Mouse (Mus musculus) lung, adult 2 months (tissue): ENCODE data around the gene Atp6ap2.

ENCODE experiments used
- CTCF ChIP-seq: fragments of 200-500 bp; IDR thresholded peaks from 2 replicates; pipeline ENCODE4 v1.5.1; 2011; ENCODE audit warnings: mild to moderate bottlenecking, low read length, control low read depth; ENCODE audit not compliant: insufficient read depth
- POLR2A ChIP-seq: fragments of 200-500 bp; IDR thresholded peaks from 2 replicates; pipeline ENCODE4 v1.6.1; 2011; ENCODE audit warnings: low read depth, mild to moderate bottlenecking, control low read depth, low read length, borderline replicate concordance; ENCODE audit errors: extremely low read depth

DNA sequence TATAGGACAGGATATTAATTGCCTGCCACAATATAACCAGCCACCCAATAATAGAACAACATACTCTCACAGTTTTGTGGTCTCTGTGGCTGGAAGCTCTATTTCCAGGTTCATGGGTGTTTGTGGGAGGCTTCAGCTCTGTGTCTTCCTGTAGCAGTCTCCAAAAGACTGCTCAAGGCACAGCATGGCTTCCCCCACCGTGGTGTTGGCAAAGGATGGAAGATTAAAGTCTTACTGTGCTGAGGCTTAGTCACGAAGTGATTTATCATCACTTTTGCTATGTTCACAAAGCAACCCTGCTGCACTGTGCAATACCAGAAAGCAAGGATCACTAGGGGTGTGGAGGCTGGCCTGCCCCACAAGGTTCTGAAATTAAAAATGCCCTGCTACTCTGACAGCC is 66.3 kb downstream of the Atp6ap2 start:
- no peak for TF ChIP-seq CTCF
- TF ChIP-seq POLR2A: no peak
